Mouse (Mus musculus) left cerebral cortex, postnatal 10 days (tissue): Measurements from ENCODE around the gene 1700034J05Rik. TPM values are rescaled to one million over a fixed set of nuclear protein-coding genes. Genes with fewer than 3 reads are reported as not detected.
A peak's percentile ranks its signal among the peaks of the same experiment; 100 is the strongest.

Experiments
- DNase-seq, 2 experiments: peaks; one replicate each; pipeline ENCODE4 v3.0.0; 2021 to 2022; ENCODE audit warnings: low spot score in 2 of 2, mixed read lengths in 1 of 2; ENCODE audit errors: extremely low spot score in 1 of 2
- intact Hi-C: fragments of 180-260 bp; cut with DNase I; formaldehyde crosslinking; loops from one replicate; pipeline ENCODE4 v1.15.1; 2025
- total RNA-seq, 2 experiments: library from RNA; stranded (reverse); gene quantifications; 2 replicates each; pipeline ENCODE4 v1.2.3; 2021

Gene 1700034J05Rik
- total RNA-seq, 2 experiments from 2014 or later = not detected

GRCm38 (mm10) chr6:146941505-146942275 is 12.5 kb downstream of the 1700034J05Rik start:
- no peak for DNase-seq
- intact Hi-C loops = no loop called here

- DNase-seq = no peak
- intact Hi-C loops = no loop called here
Observed at GRCm38 (mm10) chr6:146939026-146939425, 15.2 kb downstream of the 1700034J05Rik start.

GRCm38 (mm10) chr6:146935957-146936356 is 18.3 kb downstream of the 1700034J05Rik start:
- DNase-seq = no peak
- intact Hi-C loops = no loop called here

- intact Hi-C loops = no loop called here
- DNase-seq = peak in 1 of 2 experiments; percentile 47
Observed at GRCm38 (mm10) chr6:146933123-146933522, 21.1 kb downstream of the 1700034J05Rik start.

GRCm38 (mm10) chr6:146929031-146929430 is 25.2 kb downstream of the 1700034J05Rik start:
- DNase-seq = no peak
- intact Hi-C loops = no loop called here

GRCm38 (mm10) chr6:146928108-146928507 is 26.1 kb downstream of the 1700034J05Rik start:
- intact Hi-C loops = no loop called here

GRCm38 (mm10) chr6:146926415-146926980 is 27.7 kb downstream of the 1700034J05Rik start:
- DNase-seq = no peak
- intact Hi-C loops = no loop called here

More at GRCm38 (mm10) chr6:146928108-146928507, 26.1 kb downstream of the 1700034J05Rik start:
- DNase-seq = no peak

GRCm38 (mm10) chr6:146918341-146918740 is 35.9 kb downstream of the 1700034J05Rik start:
- DNase-seq = no peak
- intact Hi-C loops = no loop called here

GRCm38 (mm10) chr6:146917396-146917795 is 36.8 kb downstream of the 1700034J05Rik start:
- no peak for DNase-seq
- intact Hi-C loops = no loop called here

- DNase-seq = no peak
- intact Hi-C loops = no loop called here
Observed at GRCm38 (mm10) chr6:146915808-146916207, 38.4 kb downstream of the 1700034J05Rik start.

GRCm38 (mm10) chr6:146913489-146914198 is 40.6 kb downstream of the 1700034J05Rik start:
- DNase-seq = no peak
- intact Hi-C loops = no loop called here

- no peak for DNase-seq
- intact Hi-C loops = no loop called here
Observed at GRCm38 (mm10) chr6:146912835-146913488, 41.3 kb downstream of the 1700034J05Rik start.

- no peak for DNase-seq
- intact Hi-C loops = no loop called here
Observed at GRCm38 (mm10) chr6:146910801-146911200, 43.4 kb downstream of the 1700034J05Rik start.

- DNase-seq = no peak
- intact Hi-C loops = no loop called here
Observed at GRCm38 (mm10) chr6:146909725-146910489, 44.3 kb downstream of the 1700034J05Rik start.

GRCm38 (mm10) chr6:146908801-146909200 is 45.4 kb downstream of the 1700034J05Rik start:
- intact Hi-C loops = no loop called here
- no peak for DNase-seq

- intact Hi-C loops = no loop called here
- DNase-seq = no peak
Observed at GRCm38 (mm10) chr6:146907795-146908190, 46.4 kb downstream of the 1700034J05Rik start.

GRCm38 (mm10) chr6:146907061-146907794 is 47.0 kb downstream of the 1700034J05Rik start:
- no peak for DNase-seq
- intact Hi-C loops = no loop called here
